Mouse (Mus musculus) small intestine, adult 2 months (tissue): ENCODE results near the gene Clec1b. TPM values are rescaled to one million over a fixed set of nuclear protein-coding genes. Genes with fewer than 3 reads are reported as not detected.
A peak's percentile ranks its signal among the peaks of the same experiment; 100 is the strongest.

ENCODE experiments used
- H3K27ac ChIP-seq: fragments of 200-500 bp; 2 replicates; pipeline ENCODE4 v1.5.1; 2012; ENCODE audit warnings: low read depth, low read length, control low read depth, inconsistent platforms; ENCODE audit not compliant: insufficient read depth
- H3K27me3 ChIP-seq: fragments of 200-500 bp; 2 replicates; pipeline ENCODE4 v1.6.1; 2012; ENCODE audit warnings: mild to moderate bottlenecking, moderate library complexity, low read length, inconsistent platforms; ENCODE audit not compliant: control insufficient read depth, insufficient read depth
- H3K36me3 ChIP-seq: fragments of 200-500 bp; 2 replicates; pipeline ENCODE4 v1.6.1; 2012; ENCODE audit warnings: mild to moderate bottlenecking, low read length, control low read depth, inconsistent platforms; ENCODE audit not compliant: control insufficient read depth, insufficient read depth
- H3K4me1 ChIP-seq: fragments of 200-500 bp; 2 replicates; pipeline ENCODE4 v1.6.1; 2012; ENCODE audit warnings: low read length, inconsistent platforms, mixed read lengths; ENCODE audit not compliant: control insufficient read depth, insufficient read depth, insufficient read length
- H3K4me3 ChIP-seq: fragments of 200-500 bp; 2 replicates; pipeline ENCODE4 v1.5.1; 2012; ENCODE audit warnings: low read depth, mild to moderate bottlenecking, control low read depth, inconsistent platforms, low read length, moderate library complexity
- CTCF ChIP-seq: fragments of 200-500 bp; IDR thresholded peaks from 2 replicates; pipeline ENCODE4 v1.5.1; 2012; ENCODE audit warnings: low read depth, mild to moderate bottlenecking, control low read depth, inconsistent platforms, low read length, moderate library complexity, mixed read lengths; ENCODE audit not compliant: insufficient replicate concordance, insufficient read length; ENCODE audit errors: extremely low read depth
- POLR2A ChIP-seq: fragments of 200-500 bp; IDR thresholded peaks from 2 replicates; pipeline ENCODE4 v1.6.1; 2012; ENCODE audit warnings: low read depth, mild to moderate bottlenecking, control low read depth, inconsistent platforms, low read length, moderate library complexity
- WGBS: fragments of 180-500 bp; shearing (Covaris S2); methylation state at CpG from one replicate; pipeline ENCODE4 v1.1.7; 2018; 5-methylcytosine and 5-hydroxymethylcytosine counted together
- polyA plus RNA-seq: library from polyadenylated mRNA; depleted of rRNA; stranded (reverse); fragments of >200 nt; gene quantifications from 2 replicates; pipeline ENCODE4 v1.2.3, GENCODE M21; 2012

The Clec1b gene
- polyA plus RNA-seq, 1 experiment, result 0.23 TPM

DNA sequence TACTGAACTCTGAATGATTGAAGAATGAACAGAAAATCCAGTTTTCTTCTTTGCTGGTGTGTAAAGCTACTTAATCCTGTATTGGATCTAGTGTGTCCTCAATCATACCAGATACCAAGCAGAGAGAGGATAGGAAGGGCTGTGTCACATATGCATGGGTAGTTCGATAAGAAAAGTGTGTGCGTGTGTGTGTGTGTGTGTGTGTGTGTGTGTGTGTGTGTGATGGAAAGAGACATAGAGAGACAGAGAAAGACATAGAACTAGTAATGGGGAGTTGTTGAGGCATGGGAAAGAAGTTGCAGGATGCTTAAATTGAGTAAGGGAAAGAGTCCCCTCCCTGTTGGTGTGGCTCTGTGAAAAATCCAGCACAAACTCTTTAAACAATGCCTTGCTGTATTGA lies 11.3 kb upstream of the Clec1b start, which contains the start of gene Clec12b:
Gene Clec12b (minus strand): TSS at position 101 of the 400 bp plus-strand sequence.
- no peak within 1 kb of the TSS for H3K27ac ChIP-seq
- H3K36me3 ChIP-seq, result no peaks in the 10 kb centered on the region
- 0 out of 2 replicates have a peak, but pooled peaks cover 2% of the 10 kb centered on the region for H3K4me1 ChIP-seq
- 76% methylated on average over 2 of the region's 2 CpGs for WGBS
- TF ChIP-seq POLR2A (no peak), CTCF (no peak)
- H3K4me3 ChIP-seq, result no peak within 1 kb of the TSS
- no peaks in the 10 kb centered on the region for H3K27me3 ChIP-seq

DNA sequence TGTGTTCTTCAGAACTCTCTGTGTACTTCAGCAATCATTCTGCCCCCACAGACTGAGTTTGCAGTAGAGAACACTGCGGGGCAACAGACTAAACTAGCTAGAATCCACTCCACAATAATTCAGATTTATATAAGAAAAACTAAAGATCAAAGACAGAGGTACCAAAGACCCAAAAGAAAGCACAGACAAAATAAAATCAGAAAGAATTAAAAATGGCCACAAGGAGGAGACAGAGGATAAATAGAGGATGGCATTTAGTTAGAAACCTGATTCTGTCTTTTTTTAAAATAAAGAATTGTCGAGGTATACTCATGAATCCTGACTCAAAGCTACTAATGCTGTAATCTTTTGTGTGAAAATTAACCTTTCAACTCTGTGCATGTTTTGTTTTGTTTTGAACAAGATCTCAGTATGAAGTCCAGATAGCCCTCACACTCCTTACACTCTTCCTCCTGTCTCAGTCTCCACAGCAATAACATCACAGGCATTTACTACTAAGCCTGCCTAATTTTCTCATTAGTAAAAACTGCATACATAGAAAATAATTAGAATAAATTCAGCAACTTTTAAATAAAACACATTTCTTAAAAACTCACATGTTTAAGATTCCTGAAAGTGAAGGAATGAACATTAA lies 3.9 kb upstream of the Clec1b start:
- Histone ChIP-seq H3K36me3 (no peaks in the 10 kb centered on the region), H3K27ac (no peak overlapping the region), H3K4me1 (no peaks in the 10 kb centered on the region), H3K27me3 (no peaks in the 10 kb centered on the region), H3K4me3 (no peak overlapping the region)
- WGBS, result 11% methylated on average over 2 of the region's 2 CpGs
- TF ChIP-seq POLR2A (no peak), CTCF (0 out of 2 replicates have a peak, but pooled peaks have one; percentile 6)

DNA sequence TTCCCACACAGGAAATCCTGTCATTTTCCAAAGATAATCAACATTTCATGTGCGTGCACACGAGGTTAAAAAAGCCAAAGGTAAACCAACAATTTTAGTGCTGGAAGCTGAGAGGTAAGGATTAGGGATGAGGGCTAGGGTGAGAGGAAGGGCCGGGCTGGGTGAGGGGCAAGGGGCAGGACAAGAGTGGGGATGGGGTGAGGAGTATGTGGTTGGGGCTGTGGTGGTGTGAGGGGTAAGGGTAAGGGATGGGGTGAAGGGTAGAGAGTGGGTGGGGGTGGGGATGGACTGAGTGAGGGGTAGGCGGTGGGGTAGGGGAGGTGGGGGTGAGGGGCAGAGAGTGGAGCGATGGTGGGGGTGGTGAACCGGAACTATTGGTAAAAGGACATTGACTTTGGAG lies 3.4 kb upstream of the Clec1b start:
- H3K4me3 ChIP-seq, result no peak overlapping the region
- H3K36me3 ChIP-seq, result no peaks in the 10 kb centered on the region
- TF ChIP-seq CTCF (no peak), POLR2A (no peak)
- 69% methylated on average over 6 of the region's 6 CpGs for WGBS
- H3K4me1 ChIP-seq, result no peaks in the 10 kb centered on the region
- H3K27ac ChIP-seq, result no peak overlapping the region
- no peaks in the 10 kb centered on the region for H3K27me3 ChIP-seq

DNA sequence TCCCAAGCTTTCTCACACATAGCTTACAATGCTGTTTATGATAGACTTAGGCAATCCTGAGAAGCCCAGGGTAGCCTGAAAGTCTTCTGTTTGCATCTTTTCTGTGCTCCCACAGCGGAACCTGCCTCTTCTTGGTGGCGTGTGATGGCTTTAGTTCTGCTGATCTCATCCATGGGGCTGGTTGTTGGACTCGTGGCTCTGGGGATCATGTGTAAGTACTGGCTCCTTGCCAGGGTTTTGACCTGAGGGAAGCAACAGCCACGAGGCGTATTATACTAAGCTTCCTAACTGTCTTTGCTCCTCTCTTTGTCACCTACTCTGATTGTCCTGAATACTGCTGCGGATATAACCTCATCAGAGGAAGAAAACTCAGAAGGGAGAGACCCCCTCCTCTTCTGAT lies 2.8 kb downstream of the Clec1b start:
- Histone ChIP-seq H3K27me3 (no peaks in the 10 kb centered on the region), H3K27ac (no peak overlapping the region), H3K36me3 (no peaks in the 10 kb centered on the region), H3K4me3 (no peak overlapping the region), H3K4me1 (no peaks in the 10 kb centered on the region)
- WGBS, result 42% methylated on average over 6 of the region's 6 CpGs
- no peak for TF ChIP-seq CTCF
- no peak for TF ChIP-seq POLR2A

DNA sequence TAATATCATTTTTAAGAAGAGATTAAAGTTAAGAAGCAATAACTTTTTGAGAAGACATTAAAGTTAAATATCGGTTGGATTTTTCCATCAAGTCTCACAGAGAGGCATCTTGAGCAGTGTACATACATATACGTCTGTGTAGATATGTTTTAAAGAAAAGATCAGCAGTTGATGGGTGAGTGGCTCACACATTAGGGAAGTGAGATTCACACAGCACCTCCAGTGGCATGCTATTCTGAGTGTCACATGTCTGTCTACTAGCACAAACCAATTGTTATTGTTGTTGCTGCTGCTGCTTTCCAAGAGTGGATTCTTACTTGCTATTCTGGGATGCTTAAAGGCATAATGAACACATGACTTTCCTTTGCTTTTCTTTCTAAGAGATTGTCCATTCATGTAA lies 5.3 kb downstream of the Clec1b start:
- Histone ChIP-seq H3K27ac (no peak overlapping the region), H3K4me1 (no peaks in the 10 kb centered on the region), H3K36me3 (no peaks in the 10 kb centered on the region), H3K4me3 (no peak overlapping the region), H3K27me3 (no peaks in the 10 kb centered on the region)
- 86% methylated on average over 2 of the region's 2 CpGs for WGBS
- TF ChIP-seq CTCF (no peak), POLR2A (no peak)

DNA sequence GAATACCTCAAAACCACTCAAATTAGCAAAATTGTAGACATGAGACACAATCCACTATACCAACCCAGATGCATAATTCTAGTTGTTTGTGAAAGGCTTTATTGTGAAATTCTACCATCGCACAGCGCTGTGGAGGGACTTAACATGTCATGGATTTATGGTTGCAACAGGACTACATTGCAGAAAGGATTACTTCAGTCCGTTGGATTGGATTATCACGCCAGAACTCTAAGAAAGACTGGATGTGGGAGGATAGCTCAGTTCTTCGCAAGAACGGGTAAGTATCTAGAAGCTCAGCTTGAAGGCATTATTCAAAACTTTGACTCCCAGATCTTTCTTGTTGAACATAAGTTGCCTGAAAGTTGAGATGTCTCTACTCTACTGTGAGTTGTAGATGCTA lies 6.3 kb downstream of the Clec1b start:
- TF ChIP-seq CTCF (no peak), POLR2A (no peak)
- Histone ChIP-seq H3K27me3 (no peaks in the 10 kb centered on the region), H3K36me3 (no peaks in the 10 kb centered on the region), H3K4me3 (no peak overlapping the region), H3K4me1 (no peaks in the 10 kb centered on the region), H3K27ac (no peak overlapping the region)
- WGBS, result 89% methylated on average over 6 of the region's 6 CpGs

DNA sequence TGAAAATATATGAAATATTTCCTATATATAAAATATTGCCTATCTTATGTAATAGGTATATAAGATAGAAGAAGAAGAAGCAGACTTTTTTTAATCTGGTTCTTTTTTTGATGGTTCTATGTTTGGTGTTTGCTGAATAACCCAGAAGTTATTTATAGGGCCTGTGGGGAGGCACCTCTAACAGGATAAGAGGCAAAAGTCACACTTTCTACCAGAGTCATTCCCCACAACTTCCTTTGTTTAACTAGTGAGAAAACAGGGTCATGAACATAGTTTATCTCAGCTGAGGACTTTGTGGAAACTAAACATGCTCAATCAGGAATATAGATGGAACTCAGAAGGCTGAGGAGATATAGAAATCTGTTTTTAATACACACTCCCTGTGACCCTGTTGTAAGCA lies 8.9 kb downstream of the Clec1b start:
- no peak overlapping the region for H3K4me3 ChIP-seq
- H3K27me3 ChIP-seq, result no peaks in the 10 kb centered on the region
- H3K36me3 ChIP-seq, result no peaks in the 10 kb centered on the region
- H3K27ac ChIP-seq, result no peak overlapping the region
- no peak for TF ChIP-seq POLR2A
- no peak for TF ChIP-seq CTCF
- H3K4me1 ChIP-seq, result no peaks in the 10 kb centered on the region

DNA sequence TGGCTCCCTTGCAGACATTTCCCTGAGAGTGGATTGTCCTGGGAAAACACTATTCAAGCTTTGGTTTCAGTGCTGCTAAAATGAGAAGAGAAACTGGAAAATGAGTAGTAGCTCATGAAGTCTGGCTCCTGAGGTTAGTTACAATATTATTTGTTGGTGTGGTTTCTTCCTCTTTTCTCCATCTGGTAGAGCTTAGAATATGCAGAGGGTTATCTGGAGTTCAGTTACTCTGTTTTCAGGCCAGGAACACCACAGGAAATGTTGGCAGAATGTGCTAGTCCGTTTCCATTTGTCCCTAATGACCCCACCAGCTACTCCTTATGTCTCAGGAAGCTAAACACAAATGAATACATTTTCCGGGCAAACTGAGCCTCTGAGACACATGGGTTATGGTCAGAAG lies 10.2 kb downstream of the Clec1b start:
- H3K4me3 ChIP-seq, result no peak overlapping the region
- TF ChIP-seq POLR2A, result no peak
- no peak for TF ChIP-seq CTCF
- H3K27ac ChIP-seq, result no peak overlapping the region
- WGBS, result 35% methylated on average over 2 of the region's 2 CpGs
- no peaks in the 10 kb centered on the region for H3K27me3 ChIP-seq
- H3K36me3 ChIP-seq, result no peaks in the 10 kb centered on the region
- H3K4me1 ChIP-seq, result no peaks in the 10 kb centered on the region
